Mouse (Mus musculus): ENCODE data around the gene Asb1. TPM values are rescaled to one million over a fixed set of nuclear protein-coding genes. Genes with fewer than 3 reads are reported as not detected.

The Asb1 gene
- polyA plus RNA-seq, 1 experiment from 2014 or later, result 12.3 TPM

Other genes with a start within 250 kb of the Asb1 start
- gene Scly, start 242.2 kb upstream of the Asb1 start, polyA plus RNA-seq (2015; fragmentation: Nextera tagmentation; extraction: Ambion mirVana), result 24.9 and 30.1 TPM in 2 replicates
- not detected in 2 replicates for gene Espnl, start 218.5 kb upstream of the Asb1 start, polyA plus RNA-seq (2015; fragmentation: Nextera tagmentation; extraction: Ambion mirVana)
- 0.10 TPM in 2 replicates for gene Klhl30, start 189.5 kb upstream of the Asb1 start, polyA plus RNA-seq (2015; fragmentation: Nextera tagmentation; extraction: Ambion mirVana)
- gene Erfe, start 174.1 kb upstream of the Asb1 start, polyA plus RNA-seq (2015; fragmentation: Nextera tagmentation; extraction: Ambion mirVana), result 4.5 and 4.7 TPM in 2 replicates
- gene Ilkap, start 141.7 kb upstream of the Asb1 start, polyA plus RNA-seq (2015; fragmentation: Nextera tagmentation; extraction: Ambion mirVana), result 86.5 and 95.8 TPM in 2 replicates
- gene Hes6, start 126.5 kb upstream of the Asb1 start, polyA plus RNA-seq (2015; fragmentation: Nextera tagmentation; extraction: Ambion mirVana), result 21.9 and 22.5 TPM in 2 replicates
- gene Per2, start 81.2 kb upstream of the Asb1 start, polyA plus RNA-seq (2015; fragmentation: Nextera tagmentation; extraction: Ambion mirVana), result 1.4 and 2.5 TPM in 2 replicates
- gene Traf3ip1, start 45.9 kb upstream of the Asb1 start, polyA plus RNA-seq (2015; fragmentation: Nextera tagmentation; extraction: Ambion mirVana), result 2.5 and 2.6 TPM in 2 replicates

All from liver, embryonic 13.5 days (tissue).